ENCODE assay signal across 7 mouse cellular contexts in genomic region chr10:117150764-117151163, GRCm38 (mm10). TPM values are rescaled to one million over a fixed set of nuclear protein-coding genes. Genes with fewer than 3 reads are reported as not detected.
DNase-seq lines count a peak whose midpoint lies in the region; ATAC-seq and TF ChIP-seq lines count a peak whose summit lies in the region.

No protein-coding gene starts in this region.

- no peak for TF ChIP-seq EP300 in ES-Bruce4 (IDR thresholded peaks at IDR 0.05; ENCODE audit: insufficient read depth, low read depth, low read length)

- peaks cover 44% of the 10 kb centered on the region for H3K4me1 ChIP-seq in kidney, embryonic 15.5 days
- H3K4me1 ChIP-seq in ES-Bruce4 (ENCODE audit: control insufficient read depth, insufficient read depth, low read length) = peaks cover 2% of the 10 kb centered on the region
- H3K4me1 ChIP-seq in embryonic facial prominence, embryonic 13.5 days = peaks cover 21% of the 10 kb centered on the region
- H3K4me1 ChIP-seq in liver, embryonic 13.5 days (replicated peaks) = peaks cover 53% of the 10 kb centered on the region

- no peaks in the 10 kb centered on the region for H3K9me3 ChIP-seq in kidney, embryonic 15.5 days (replicated peaks)
- no peaks in the 10 kb centered on the region for H3K9me3 ChIP-seq in ES-Bruce4 (replicated peaks; ENCODE audit: control insufficient read depth, insufficient read depth, low read length, poor library complexity, severe bottlenecking)
- H3K9me3 ChIP-seq in embryonic facial prominence, embryonic 13.5 days = no peaks in the 10 kb centered on the region
- H3K9me3 ChIP-seq in liver, embryonic 13.5 days (replicated peaks) = no peaks in the 10 kb centered on the region

- H3K36me3 ChIP-seq in kidney, embryonic 15.5 days = no peaks in the 10 kb centered on the region
- no peaks in the 10 kb centered on the region for H3K36me3 ChIP-seq in ES-Bruce4 (ENCODE audit: control insufficient read depth, insufficient read depth, low read length, poor library complexity, severe bottlenecking)
- H3K36me3 ChIP-seq in embryonic facial prominence, embryonic 13.5 days = no peaks in the 10 kb centered on the region
- no peaks in the 10 kb centered on the region for H3K36me3 ChIP-seq in liver, embryonic 13.5 days

- no peaks in the 10 kb centered on the region for H3K27me3 ChIP-seq in kidney, embryonic 15.5 days
- no peaks in the 10 kb centered on the region for H3K27me3 ChIP-seq in ES-Bruce4 (ENCODE audit: control insufficient read depth, insufficient read depth, low read length, poor library complexity, severe bottlenecking)
- H3K27me3 ChIP-seq in embryonic facial prominence, embryonic 13.5 days = no peaks in the 10 kb centered on the region
- no peaks in the 10 kb centered on the region for H3K27me3 ChIP-seq in liver, embryonic 13.5 days

- H3K27ac ChIP-seq in kidney, embryonic 15.5 days = no peak overlapping the region
- H3K27ac ChIP-seq in ES-Bruce4 (ENCODE audit: insufficient read depth, low read length) = no peak overlapping the region
- no peak overlapping the region for H3K27ac ChIP-seq in embryonic facial prominence, embryonic 13.5 days
- H3K27ac ChIP-seq in liver, embryonic 13.5 days = peak overlapping the region; percentile 96

- WGBS in kidney, embryonic 15.5 days = 17% methylated on average over 10 of the region's 10 CpGs
- 14% methylated on average over 10 of the region's 10 CpGs for WGBS in embryonic facial prominence, embryonic 13.5 days
- WGBS in liver, embryonic 13.5 days (ENCODE audit: insufficient replicate concordance) = 32% methylated on average over 10 of the region's 10 CpGs

- DNase-seq in kidney, postnatal 36 days = no peak
- DNase-seq in liver, embryonic 13.5 days = no peak
- no peak for DNase-seq in ovary, postnatal 14 days (ENCODE audit: low spot score)

- peak overlapping the region; percentile 45; the same call in 1 of the 2 replicates for H3K4me3 ChIP-seq in kidney, embryonic 15.5 days (replicated peaks)
- peak overlapping the region; percentile 43; the same call in 1 of the 2 replicates for H3K4me3 ChIP-seq in ES-Bruce4 (ENCODE audit: low read depth, low read length)
- peak overlapping the region; percentile 100; the same call in 1 of the 2 replicates for H3K4me3 ChIP-seq in embryonic facial prominence, embryonic 13.5 days
- peak overlapping the region; percentile 100 for H3K4me3 ChIP-seq in liver, embryonic 13.5 days (replicated peaks)

- TF ChIP-seq POLR2A in ES-Bruce4 (IDR thresholded peaks at IDR 0.05; ENCODE audit: insufficient read depth, low read length) = no peak

- peak overlapping the region; percentile 80 for H3K4me2 ChIP-seq in kidney, embryonic 15.5 days
- peak overlapping the region; percentile 74 for H3K4me2 ChIP-seq in embryonic facial prominence, embryonic 13.5 days
- peak overlapping the region; percentile 84 for H3K4me2 ChIP-seq in liver, embryonic 13.5 days

- TF ChIP-seq CTCF in ES-Bruce4 (IDR thresholded peaks at IDR 0.05; ENCODE audit: low read depth, low read length) = no peak

- no peak for ATAC-seq in kidney, embryonic 15.5 days (replicated peaks; ENCODE audit: low FRiP score)
- no peak for ATAC-seq in embryonic facial prominence, embryonic 13.5 days (ENCODE audit: insufficient number of reproducible peaks, insufficient read depth, low FRiP score, low TSS enrichment, low read depth)
- ATAC-seq in liver, embryonic 13.5 days (ENCODE audit: low read depth) = no peak
- ATAC-seq in megakaryocyte-erythroid progenitor cell, adult 5-6 weeks (replicated peaks; ENCODE audit: low FRiP score, low TSS enrichment, poor library complexity, severe bottlenecking) = no peak

- H3K9ac ChIP-seq in kidney, embryonic 15.5 days = no peak overlapping the region
- H3K9ac ChIP-seq in ES-Bruce4 (ENCODE audit: low read depth, poor library complexity, severe bottlenecking) = 0 out of 2 replicates have a peak overlapping the region, but pooled peaks have one; percentile 17
- H3K9ac ChIP-seq in embryonic facial prominence, embryonic 13.5 days = no peak overlapping the region
- peak overlapping the region; percentile 99 for H3K9ac ChIP-seq in liver, embryonic 13.5 days

RNA-seq across cellular contexts. Expression of gene Frs2, which starts 2.4 kb away (rescaled TPM):
- polyA plus RNA-seq in kidney, embryonic 15.5 days (2015; fragmentation: Nextera tagmentation; extraction: Ambion mirVana) = 17.0 and 17.8 TPM in 2 replicates
- polyA plus RNA-seq in ES-Bruce4 (2011; ENCODE audit: insufficient read depth, insufficient read length, low read depth, missing spikeins) = 43.3 and 49.0 TPM in 2 replicates
- 20.8 and 25.8 TPM in 2 replicates for polyA plus RNA-seq in embryonic facial prominence, embryonic 13.5 days (2015; fragmentation: Nextera tagmentation; extraction: Ambion mirVana)
- 8.1 and 11.7 TPM in 2 replicates for polyA plus RNA-seq in liver, embryonic 13.5 days (2015; fragmentation: Nextera tagmentation; extraction: Ambion mirVana)
- 20.7 and 22.7 TPM in 2 replicates for total RNA-seq in megakaryocyte-erythroid progenitor cell, adult 5-6 weeks (2014; fragmentation: Nextera tagmentation)
- total RNA-seq in megakaryocyte-erythroid progenitor cell, adult 5-6 weeks (2017) = 9.6 and 22.9 TPM in 2 replicates

Comparison
In these comparisons a context has a peak if more than half of its experiments do, and no peak if none do; other contexts are left out.
1. H3K4me3 ChIP-seq: peak in every context shown above with its lines; median percentile 100 in embryonic facial prominence, embryonic 13.5 days; 100 in liver, embryonic 13.5 days; 45 in kidney, embryonic 15.5 days; 43 in ES-Bruce4.
2. H3K9ac ChIP-seq: peak in ES-Bruce4 (single experiment) and liver, embryonic 13.5 days (single experiment); none in kidney, embryonic 15.5 days (single experiment) and embryonic facial prominence, embryonic 13.5 days (single experiment).
3. Peak in every context shown above with its lines, with median percentiles within 50 percentile points of each other: H3K4me2 ChIP-seq.